In genomic region chr4:139343718-139344117, GRCm38 (mm10) we compare ENCODE assay signal across 9 mouse cellular contexts. TPM values are rescaled to one million over a fixed set of nuclear protein-coding genes. Genes with fewer than 3 reads are reported as not detected.
DNase-seq lines count a peak whose midpoint lies in the region; ATAC-seq and TF ChIP-seq lines count a peak whose summit lies in the region.
"Had no signal": no experiment of that assay in that cellular context is flagged by ENCODE, and none has a peak within 500 bp of the region (broad histone marks: within the 10 kb centered on the region; RNA-seq: fewer than 3 reads in every experiment).

No protein-coding gene starts in this region.

- no peak overlapping the region for H3K4me3 ChIP-seq in bone marrow, adult 2 months (replicated peaks; ENCODE audit: control insufficient read depth, low read depth, low read length)
- H3K4me3 ChIP-seq in hindbrain, embryonic 16.5 days (ENCODE audit: low read length), result no peak overlapping the region
- H3K4me3 ChIP-seq: megakaryocyte, embryonic 14.5 days had no signal

- no peaks in the 10 kb centered on the region for H3K27me3 ChIP-seq in hindbrain, embryonic 16.5 days (replicated peaks; ENCODE audit: control insufficient read depth, insufficient read depth, low read length)

- peak overlapping the region; percentile 61; the same call in 1 of the 2 replicates for H3K27ac ChIP-seq in bone marrow, adult 2 months (ENCODE audit: control insufficient read depth, insufficient read depth, low read depth, low read length, poor library complexity)
- no peak overlapping the region for H3K27ac ChIP-seq in hindbrain, embryonic 16.5 days (ENCODE audit: low read depth, low read length)

- no peak for ATAC-seq in frontal cortex, adult (ENCODE audit: low TSS enrichment)
- ATAC-seq in CD4-positive, CD25-positive, alpha-beta regulatory T cell, adult 4 months, result no peak
- ATAC-seq in hindbrain, embryonic 16.5 days, result no peak

- TF ChIP-seq CTCF in bone marrow, adult 2 months (IDR thresholded peaks at IDR 0.05; ENCODE audit: control insufficient read depth, insufficient read depth, low read length), result no peak

- intact Hi-C loops in gastrocnemius, postnatal 36 days (cut with DNase I), result no loop called here

- no peak for TF ChIP-seq POLR2A in bone marrow, adult 2 months (IDR thresholded peaks at IDR 0.05; ENCODE audit: borderline replicate concordance, control insufficient read depth, low read depth, low read length)

- no peak overlapping the region for H3K9ac ChIP-seq in hindbrain, embryonic 16.5 days (ENCODE audit: low read depth, low read length)

- H3K9me3 ChIP-seq in hindbrain, embryonic 16.5 days (ENCODE audit: control insufficient read depth, low read length), result no peaks in the 10 kb centered on the region
- H3K9me3 ChIP-seq: megakaryocyte, embryonic 14.5 days had no signal

- H3K36me3 ChIP-seq in hindbrain, embryonic 16.5 days (ENCODE audit: control insufficient read depth, insufficient read depth, low read length), result peaks cover 12% of the 10 kb centered on the region

- DNase-seq in frontal cortex, postnatal 10 days (ENCODE audit: low spot score in 2 of 2), result peak; percentile 44 to 58
- peak; percentile 52 for DNase-seq in 3T3-L1 (ENCODE audit: low read depth, low spot score)
- peak; percentile 60 to 69 for DNase-seq in layer of hippocampus, postnatal 10 days (ENCODE audit: low spot score in 2 of 2)
- DNase-seq in gastrocnemius, postnatal 36 days, result no peak

- peaks cover 3% of the 10 kb centered on the region for H3K4me1 ChIP-seq in bone marrow, adult 2 months (ENCODE audit: control insufficient read depth, insufficient read depth, low read length)
- no peaks in the 10 kb centered on the region for H3K4me1 ChIP-seq in hindbrain, embryonic 16.5 days (ENCODE audit: control insufficient read depth, insufficient read depth, low read depth, low read length)
- H3K4me1 ChIP-seq: megakaryocyte, embryonic 14.5 days had no signal

- H3K4me2 ChIP-seq in hindbrain, embryonic 16.5 days (ENCODE audit: low read length), result no peak overlapping the region

- 30% methylated on average over 5 of the region's 5 CpGs for whole genome bisulfite sequencing in bone marrow, adult 2 months
- 60% methylated on average over 5 of the region's 5 CpGs for WGBS in hindbrain, embryonic 16.5 days

RNA-seq across cellular contexts. Expression of gene Mrto4, which starts 8.7 kb away (rescaled TPM):
- 64.0 and 64.4 TPM in 2 replicates for polyA plus RNA-seq in bone marrow, adult 2 months (2011; ENCODE audit: insufficient read depth, insufficient read length, low replicate concordance, missing spikeins)
- 10 to 100 TPM; 49.9 to 59.2 TPM for total RNA-seq in layer of hippocampus, postnatal 10 days (2021)
- 10 to 100 TPM; 49.4 to 61.5 TPM for polyA plus RNA-seq in CD4-positive, CD25-positive, alpha-beta regulatory T cell, adult 4 months (2017; shearing (Covaris generic))
- 10 to 100 TPM; 32.4 to 33.0 TPM for total RNA-seq in gastrocnemius, postnatal 36 days (2021)
- 82.7 and 84.5 TPM in 2 replicates for polyA plus RNA-seq in hindbrain, embryonic 16.5 days (2015; fragmentation: Nextera tagmentation; extraction: Ambion mirVana)

RNA-seq across cellular contexts. Expression of gene Emc1, which starts 8.7 kb away (rescaled TPM):
- 15.4 and 18.7 TPM in 2 replicates for polyA plus RNA-seq in bone marrow, adult 2 months (2011; ENCODE audit: insufficient read depth, insufficient read length, low replicate concordance, missing spikeins)
- total RNA-seq in layer of hippocampus, postnatal 10 days (2021), result 10 to 100 TPM; 74.3 to 85.0 TPM
- 10 to 100 TPM; 25.0 to 39.0 TPM for polyA plus RNA-seq in CD4-positive, CD25-positive, alpha-beta regulatory T cell, adult 4 months (2017; shearing (Covaris generic))
- total RNA-seq in gastrocnemius, postnatal 36 days (2021), result 10 to 100 TPM; 28.2 to 29.1 TPM
- 45.3 and 49.1 TPM in 2 replicates for polyA plus RNA-seq in hindbrain, embryonic 16.5 days (2015; fragmentation: Nextera tagmentation; extraction: Ambion mirVana)

RNA-seq across cellular contexts. Expression of gene Ubr4, which starts 8.7 kb away (rescaled TPM):
- 31.7 and 52.8 TPM in 2 replicates for polyA plus RNA-seq in bone marrow, adult 2 months (2011; ENCODE audit: insufficient read depth, insufficient read length, low replicate concordance, missing spikeins)
- 100 to 1,000 TPM; 146 to 147 TPM for total RNA-seq in layer of hippocampus, postnatal 10 days (2021)
- polyA plus RNA-seq in CD4-positive, CD25-positive, alpha-beta regulatory T cell, adult 4 months (2017; shearing (Covaris generic)), result 10 to 100 TPM; 53.5 to 64.8 TPM
- total RNA-seq in gastrocnemius, postnatal 36 days (2021), result 10 to 100 TPM; 91.3 to 94.0 TPM
- 82.1 and 84.6 TPM in 2 replicates for polyA plus RNA-seq in hindbrain, embryonic 16.5 days (2015; fragmentation: Nextera tagmentation; extraction: Ambion mirVana)

RNA-seq across cellular contexts. Expression of gene Akr7a5, which starts 33.2 kb away (rescaled TPM):
- polyA plus RNA-seq in bone marrow, adult 2 months (2011; ENCODE audit: insufficient read depth, insufficient read length, low replicate concordance, missing spikeins), result 10.9 and 12.1 TPM in 2 replicates
- total RNA-seq in layer of hippocampus, postnatal 10 days (2021), result 10 to 100 TPM; 30.0 to 31.7 TPM
- polyA plus RNA-seq in CD4-positive, CD25-positive, alpha-beta regulatory T cell, adult 4 months (2017; shearing (Covaris generic)), result 1 to 10 TPM; 9.1 TPM
- total RNA-seq in gastrocnemius, postnatal 36 days (2021), result 10 to 100 TPM; 32.8 to 33.3 TPM
- 64.7 and 65.5 TPM in 2 replicates for polyA plus RNA-seq in hindbrain, embryonic 16.5 days (2015; fragmentation: Nextera tagmentation; extraction: Ambion mirVana)

RNA-seq across cellular contexts. Expression of gene Pqlc2, which starts 33.2 kb away (rescaled TPM):
- polyA plus RNA-seq in bone marrow, adult 2 months (2011; ENCODE audit: insufficient read depth, insufficient read length, low replicate concordance, missing spikeins), result 6.4 and 12.2 TPM in 2 replicates
- total RNA-seq in layer of hippocampus, postnatal 10 days (2021), result 10 to 100 TPM; 11.0 to 11.9 TPM
- polyA plus RNA-seq in CD4-positive, CD25-positive, alpha-beta regulatory T cell, adult 4 months (2017; shearing (Covaris generic)), result 10 to 100 TPM; 10.4 to 10.8 TPM
- 1 to 10 TPM; 5.4 to 5.7 TPM for total RNA-seq in gastrocnemius, postnatal 36 days (2021)
- polyA plus RNA-seq in hindbrain, embryonic 16.5 days (2015; fragmentation: Nextera tagmentation; extraction: Ambion mirVana), result 14.0 and 15.5 TPM in 2 replicates

Comparison
In these comparisons a context has a peak if more than half of its experiments do, and no peak if none do; other contexts are left out.
1. DNase-seq: peak in frontal cortex, postnatal 10 days (2 of 2), 3T3-L1 (single experiment) and layer of hippocampus, postnatal 10 days (2 of 2); none in gastrocnemius, postnatal 36 days (0 of 2).